Mouse (Mus musculus): ENCODE data around the gene Ugt1a8.
"Not testable (repeated sequence)": the region's sequence is repeated elsewhere in the genome, so short reads cannot be mapped to it uniquely, and the experiment has no call there.

Ugt1a8 gene

DNA sequence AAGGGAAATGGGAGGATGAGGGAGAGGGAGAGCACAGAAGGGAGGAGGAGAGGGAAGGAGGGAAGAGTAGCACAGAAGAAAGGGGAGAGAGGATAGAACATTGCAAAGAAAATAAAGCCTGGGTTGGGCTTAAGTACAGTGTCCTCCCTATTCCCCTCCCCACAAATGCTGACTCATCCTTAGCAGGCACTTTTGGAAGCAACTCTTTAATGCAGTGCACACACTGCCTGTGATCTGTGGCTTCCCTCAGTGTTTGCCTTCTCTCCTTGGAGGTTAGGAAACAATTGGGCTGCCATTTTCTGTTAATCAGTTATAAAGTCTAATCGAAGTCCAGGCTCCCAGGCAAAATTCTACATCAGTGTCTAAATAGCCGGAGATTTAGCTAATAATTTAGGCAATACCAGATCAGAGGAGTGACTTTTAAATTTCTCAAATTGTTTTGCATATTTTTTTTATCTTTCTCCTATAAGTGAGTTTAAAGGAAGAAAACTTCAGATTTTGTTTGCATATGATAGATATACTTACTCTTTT is 21.5 kb downstream of the Ugt1a8 start:
- not testable (repeated sequence) for DNase-seq (ENCODE audit: low spot score in 2 of 2)

DNA sequence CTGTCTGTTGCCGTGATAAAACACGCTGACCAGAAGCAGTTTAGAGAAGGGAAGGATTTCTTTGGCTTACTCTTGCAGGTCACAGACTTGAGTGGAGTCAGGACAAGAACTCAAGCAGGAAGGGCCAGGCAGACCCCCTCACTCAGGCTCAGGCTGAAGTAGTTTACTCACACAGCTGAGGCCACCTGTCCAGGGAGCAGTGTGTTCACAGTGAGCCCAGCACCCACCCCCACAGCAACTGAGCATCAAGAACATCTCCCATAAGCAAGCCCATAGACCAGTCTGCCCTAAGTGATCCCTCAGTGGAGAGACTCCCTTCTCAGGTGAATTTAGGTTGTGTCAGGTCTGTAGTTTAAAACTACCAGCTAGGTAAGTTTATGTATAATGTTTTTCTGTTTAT is 22.0 kb downstream of the Ugt1a8 start:
- not testable (repeated sequence) for DNase-seq (ENCODE audit: low spot score in 2 of 2)

DNA sequence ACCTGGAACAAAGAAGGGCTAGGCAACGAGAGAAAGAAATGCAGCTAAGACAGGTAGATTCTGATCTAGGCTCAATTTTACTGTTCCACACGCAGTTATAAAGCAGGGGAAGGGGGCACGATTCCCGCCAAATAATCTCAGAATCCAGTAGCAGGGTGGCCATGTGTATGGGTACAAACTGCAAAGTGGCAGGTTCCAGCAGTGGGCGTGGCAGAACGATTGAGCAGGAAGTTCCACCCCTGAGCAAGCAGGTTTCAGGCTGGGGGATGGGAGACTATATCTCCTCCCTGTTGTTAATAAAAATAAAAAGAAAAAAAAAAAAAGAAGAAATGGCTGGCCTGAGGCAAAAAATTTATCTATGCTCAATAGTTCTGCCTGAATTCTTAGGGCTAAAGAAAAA is 25.2 kb downstream of the Ugt1a8 start:
- DNase-seq (ENCODE audit: low spot score in 2 of 2): not testable (repeated sequence)

DNA sequence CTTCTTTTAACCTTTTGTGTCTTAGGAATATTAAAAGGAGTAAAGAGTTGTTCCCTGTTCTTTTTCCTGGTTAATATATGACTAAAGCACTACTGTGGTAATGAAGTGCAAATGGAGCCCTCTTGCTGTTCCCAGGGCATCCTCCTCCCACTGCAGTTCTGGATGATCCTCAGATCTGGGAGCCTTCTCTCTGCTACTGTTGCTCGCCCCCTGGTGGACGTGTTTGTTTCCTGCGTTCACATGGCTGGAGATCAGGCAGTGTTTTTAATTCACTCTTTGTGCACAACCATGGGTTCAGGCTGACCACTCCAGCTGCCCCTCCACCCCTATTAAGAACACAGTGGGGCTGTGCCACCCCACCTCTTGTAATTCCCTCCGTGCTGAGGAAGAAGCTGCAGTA is 32.9 kb downstream of the Ugt1a8 start:
- DNase-seq (ENCODE audit: low spot score in 2 of 2): not testable (repeated sequence)

DNA sequence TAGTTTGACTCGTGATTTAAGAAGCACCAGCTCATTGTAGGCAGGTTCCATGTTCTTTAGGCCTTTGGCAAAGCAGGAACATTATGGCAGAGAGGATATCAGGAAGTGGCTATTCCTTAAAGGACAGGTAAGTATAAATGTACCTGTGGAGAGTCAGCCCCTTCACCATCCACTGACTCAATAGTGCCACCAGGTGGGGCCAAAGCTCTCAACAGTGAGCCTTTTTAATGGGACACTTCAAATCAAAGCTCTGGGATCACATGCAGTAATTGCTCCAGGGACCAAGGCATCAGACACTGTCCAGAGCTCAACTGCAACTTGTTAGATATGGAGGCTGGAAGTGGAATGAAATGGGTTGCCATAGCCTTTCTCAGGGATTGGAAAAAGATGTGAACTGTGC is 33.9 kb downstream of the Ugt1a8 start:
- DNase-seq (ENCODE audit: low spot score in 2 of 2): not testable (repeated sequence)

DNA sequence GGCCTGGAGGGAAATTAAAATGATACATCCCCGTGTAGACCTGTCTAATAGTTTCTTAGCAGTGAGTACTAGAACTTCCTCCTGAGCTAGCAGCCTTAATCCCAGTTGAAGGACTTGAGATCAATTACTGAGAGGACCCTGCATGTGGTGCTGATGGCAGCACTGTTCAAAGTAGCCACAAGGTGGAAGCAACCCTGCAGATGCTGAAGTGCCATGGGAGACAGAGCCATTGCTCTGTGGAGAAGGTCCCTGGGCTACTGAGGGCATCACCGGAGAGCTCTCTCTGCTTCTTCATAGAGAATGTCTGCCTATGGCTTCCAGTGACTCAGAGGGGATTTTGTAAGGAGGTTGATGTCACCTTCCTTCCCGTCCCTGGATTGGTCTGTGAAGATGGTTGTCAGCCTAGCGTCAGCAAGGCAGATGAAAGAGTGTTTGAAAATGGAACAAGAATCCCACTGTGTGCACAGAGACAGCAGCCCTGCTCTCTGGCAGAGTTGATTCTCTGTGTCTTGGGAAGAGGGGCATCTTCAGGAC is 38.3 kb downstream of the Ugt1a8 start:
- not testable (repeated sequence) for DNase-seq (ENCODE audit: low spot score in 2 of 2)

DNA sequence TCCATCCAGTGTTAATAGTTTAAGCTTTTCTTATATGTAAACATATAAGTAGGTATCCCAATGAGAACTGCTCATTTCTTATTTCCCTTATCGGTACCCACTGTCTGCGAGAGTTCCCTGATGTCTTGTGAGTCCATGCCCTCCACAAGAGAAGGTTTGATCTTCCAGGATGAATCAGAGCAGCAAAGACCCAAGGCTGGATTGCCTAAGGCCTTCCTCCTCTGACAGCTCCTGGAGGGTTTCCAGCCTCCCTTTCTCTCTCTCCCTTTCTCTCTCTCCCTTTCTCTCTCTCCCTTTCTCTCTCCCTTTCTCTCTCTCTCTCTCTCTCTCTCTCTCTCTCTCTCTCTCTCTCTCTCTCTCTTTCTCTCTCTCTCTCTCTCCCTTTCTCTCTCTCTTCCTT is 41.5 kb downstream of the Ugt1a8 start:
- not testable (repeated sequence) for DNase-seq (ENCODE audit: low spot score in 2 of 2)

DNA sequence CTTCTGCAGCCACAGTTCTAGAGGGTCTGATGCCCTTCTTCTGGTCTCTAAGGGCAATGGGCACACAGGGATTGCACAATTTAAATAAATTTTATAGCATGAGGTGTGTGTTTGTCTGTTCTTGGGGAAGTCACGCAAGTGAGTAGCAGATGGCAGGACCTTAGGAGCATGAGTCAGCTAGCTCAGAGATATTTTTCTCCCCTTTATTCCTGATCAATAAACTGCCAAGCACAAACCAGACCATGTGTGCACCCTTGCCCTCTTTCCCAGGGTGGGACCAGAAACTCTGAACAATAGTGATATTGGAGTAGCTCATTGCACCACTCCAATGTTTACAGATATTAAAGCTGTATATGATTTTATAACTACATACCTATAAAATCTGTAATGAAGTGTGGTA is 42.6 kb downstream of the Ugt1a8 start:
- DNase-seq (ENCODE audit: low spot score in 2 of 2): not testable (repeated sequence)

DNA sequence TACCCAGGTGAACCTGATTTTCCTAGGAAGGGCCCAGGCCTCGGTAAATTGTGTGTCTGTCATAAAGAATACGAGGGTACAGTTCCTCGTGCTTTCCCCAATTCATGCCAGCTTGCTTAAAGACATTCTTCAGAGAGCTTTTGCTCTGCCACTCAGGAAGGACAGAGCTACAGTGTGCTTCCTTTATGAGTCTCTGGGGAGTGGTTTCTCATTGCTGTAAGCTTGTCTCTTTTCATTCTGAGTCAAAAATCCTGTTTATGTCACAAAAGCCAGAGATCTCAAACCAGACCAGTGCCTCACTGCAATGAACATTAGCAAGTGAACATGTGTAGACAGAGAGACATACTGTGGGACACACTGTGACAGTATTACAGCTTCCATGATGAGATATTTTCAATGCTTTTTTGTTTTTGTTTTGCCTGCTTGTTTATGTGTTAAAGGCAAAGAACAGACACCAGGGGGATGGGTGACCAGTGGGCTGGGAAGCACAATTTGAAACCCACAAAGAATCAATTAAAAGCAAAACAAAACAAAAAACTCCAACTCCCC is 46.4 kb downstream of the Ugt1a8 start:
- DNase-seq (ENCODE audit: low spot score in 2 of 2): no peak

DNA sequence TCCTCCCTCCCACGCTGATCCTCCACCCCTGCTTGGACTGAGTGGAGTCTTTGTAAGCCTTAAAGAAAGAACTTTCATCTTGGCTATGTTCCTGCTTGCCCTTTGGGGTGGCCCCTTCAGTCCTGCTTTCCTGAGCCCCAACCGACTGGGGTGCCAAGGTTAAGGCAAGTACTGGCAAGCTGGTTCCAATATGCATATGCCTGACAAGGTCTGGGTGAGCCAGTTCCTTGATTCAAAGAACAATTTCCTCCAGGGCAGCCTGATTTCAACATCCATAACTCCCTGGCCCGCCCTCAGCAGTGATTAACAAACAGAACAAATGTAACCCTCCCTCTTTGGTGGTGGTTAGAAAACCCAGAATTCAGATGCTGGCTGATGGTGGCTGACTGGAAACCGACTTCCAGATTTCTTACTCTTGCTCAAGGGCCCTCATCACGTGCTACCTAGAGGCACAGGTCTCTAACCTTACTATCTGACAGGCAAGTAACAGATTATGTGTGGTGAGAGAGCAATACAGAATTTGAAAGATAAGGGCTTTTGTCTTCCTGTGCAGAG is 46.9 kb downstream of the Ugt1a8 start, which contains the start of gene Ugt1a6a:
Gene Ugt1a6a, plus strand, starts transcription at position 353 of the 555 bp plus-strand sequence.
- not testable (repeated sequence) for DNase-seq (ENCODE audit: low spot score in 2 of 2)

DNA sequence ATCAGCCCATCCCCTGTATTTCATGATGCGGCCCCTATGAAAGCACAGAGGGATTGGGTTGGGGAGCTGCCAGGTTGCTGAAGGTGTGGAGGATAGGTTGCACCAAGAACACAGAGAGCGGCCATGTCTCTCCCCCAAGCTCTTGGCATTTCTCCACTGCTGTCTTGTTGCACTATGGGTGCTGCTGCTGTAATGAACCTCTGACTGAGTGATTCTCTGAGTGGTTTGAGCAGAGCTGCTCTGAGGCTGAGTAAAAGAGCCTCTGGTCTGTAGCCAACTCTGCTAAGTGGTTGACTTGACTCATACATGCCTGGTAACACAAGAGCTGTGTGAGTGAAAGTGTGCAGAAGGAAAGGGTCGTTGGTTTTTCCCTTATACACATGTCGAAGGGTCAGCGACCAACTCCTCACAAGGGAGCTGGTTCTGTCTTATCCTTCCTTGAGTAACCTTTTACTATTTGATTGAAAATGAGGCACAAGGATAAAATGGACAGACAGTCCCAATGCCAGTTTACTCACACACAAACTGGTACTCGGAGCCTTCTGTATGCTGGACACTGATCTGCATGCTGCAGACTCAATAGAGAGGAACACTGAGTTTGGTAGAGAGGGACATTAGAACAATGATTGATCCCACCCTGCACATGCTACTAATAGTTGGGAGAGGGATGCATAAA is 47.8 kb downstream of the Ugt1a8 start:
- not testable (repeated sequence) for DNase-seq (ENCODE audit: low spot score in 2 of 2)

DNA sequence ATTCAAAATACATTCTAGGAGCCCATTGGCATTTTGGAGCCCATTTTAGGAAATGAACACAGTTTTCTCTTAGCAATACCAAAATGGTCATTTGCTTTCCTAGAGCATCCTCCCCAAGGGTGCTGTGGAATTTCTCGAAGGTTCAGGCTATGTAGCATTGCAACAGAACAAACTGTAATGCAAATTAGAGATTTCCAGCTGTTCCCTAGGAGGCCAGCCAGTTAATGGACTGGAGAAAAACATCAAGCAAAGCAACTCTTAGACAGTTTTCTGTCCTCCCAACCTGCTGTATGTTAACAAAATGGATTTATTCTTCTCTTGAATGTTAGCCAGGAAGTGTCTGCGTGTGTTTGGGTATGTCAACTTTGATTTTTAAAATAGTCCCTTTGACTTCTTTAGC is 49.0 kb downstream of the Ugt1a8 start:
- no peak for DNase-seq (ENCODE audit: low spot score in 2 of 2)

DNA sequence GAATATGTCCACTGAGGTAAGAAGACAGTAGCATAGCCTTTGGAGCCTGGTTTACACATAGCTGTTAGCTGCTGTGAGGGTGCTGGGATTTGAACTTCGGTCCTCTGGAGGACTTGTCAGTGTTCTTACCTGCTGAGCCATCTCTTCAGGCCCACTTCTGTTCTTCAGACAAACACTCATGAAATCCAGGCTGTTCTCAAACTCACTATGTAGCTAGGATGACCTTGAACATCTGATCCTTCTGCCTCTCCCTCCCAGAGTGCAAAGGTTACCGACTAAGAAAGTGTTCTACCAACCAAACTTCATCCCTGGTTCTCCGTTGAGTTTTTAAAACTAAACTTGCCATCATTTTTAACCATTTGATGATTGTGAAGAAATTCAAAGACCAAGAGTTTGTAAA is 49.7 kb downstream of the Ugt1a8 start:
- DNase-seq (ENCODE audit: low spot score in 2 of 2): no peak

DNA sequence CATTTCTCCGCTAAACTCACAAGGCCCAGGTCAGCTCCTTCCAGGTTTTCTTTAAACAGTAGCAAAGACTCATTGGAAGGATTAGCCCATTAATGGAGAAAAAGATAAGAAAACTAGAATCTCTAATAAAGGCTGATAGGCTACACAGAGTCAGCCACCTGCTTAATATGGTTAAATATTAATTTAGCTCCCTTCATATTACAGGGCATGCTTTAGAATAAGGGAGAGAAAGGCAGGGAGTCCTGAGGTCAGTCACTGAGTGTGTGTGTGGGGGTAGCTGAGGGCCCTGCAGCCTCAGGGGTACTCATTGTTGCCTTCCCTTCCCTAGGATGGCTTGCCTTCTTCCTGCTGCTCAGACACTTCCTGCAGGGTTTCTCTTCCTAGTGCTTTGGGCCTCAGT is 50.5 kb downstream of the Ugt1a8 start:
- DNase-seq (ENCODE audit: low spot score in 2 of 2): no peak

DNA sequence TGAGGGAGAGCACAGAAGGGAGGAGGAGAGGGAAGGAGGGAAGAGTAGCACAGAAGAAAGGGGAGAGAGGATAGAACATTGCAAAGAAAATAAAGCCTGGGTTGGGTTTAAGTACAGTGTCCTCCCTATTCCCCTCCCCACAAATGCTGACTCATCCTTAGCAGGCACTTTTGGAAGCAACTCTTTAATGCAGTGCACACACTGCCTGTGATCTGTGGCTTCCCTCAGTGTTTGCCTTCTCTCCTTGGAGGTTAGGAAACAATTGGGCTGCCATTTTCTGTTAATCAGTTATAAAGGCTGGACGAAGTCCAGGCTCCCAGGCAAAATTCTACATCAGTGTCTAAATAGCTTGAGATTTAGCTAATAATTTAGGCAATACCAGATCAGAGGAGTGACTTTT is 52.9 kb downstream of the Ugt1a8 start:
- DNase-seq (ENCODE audit: low spot score in 2 of 2): not testable (repeated sequence)

DNA sequence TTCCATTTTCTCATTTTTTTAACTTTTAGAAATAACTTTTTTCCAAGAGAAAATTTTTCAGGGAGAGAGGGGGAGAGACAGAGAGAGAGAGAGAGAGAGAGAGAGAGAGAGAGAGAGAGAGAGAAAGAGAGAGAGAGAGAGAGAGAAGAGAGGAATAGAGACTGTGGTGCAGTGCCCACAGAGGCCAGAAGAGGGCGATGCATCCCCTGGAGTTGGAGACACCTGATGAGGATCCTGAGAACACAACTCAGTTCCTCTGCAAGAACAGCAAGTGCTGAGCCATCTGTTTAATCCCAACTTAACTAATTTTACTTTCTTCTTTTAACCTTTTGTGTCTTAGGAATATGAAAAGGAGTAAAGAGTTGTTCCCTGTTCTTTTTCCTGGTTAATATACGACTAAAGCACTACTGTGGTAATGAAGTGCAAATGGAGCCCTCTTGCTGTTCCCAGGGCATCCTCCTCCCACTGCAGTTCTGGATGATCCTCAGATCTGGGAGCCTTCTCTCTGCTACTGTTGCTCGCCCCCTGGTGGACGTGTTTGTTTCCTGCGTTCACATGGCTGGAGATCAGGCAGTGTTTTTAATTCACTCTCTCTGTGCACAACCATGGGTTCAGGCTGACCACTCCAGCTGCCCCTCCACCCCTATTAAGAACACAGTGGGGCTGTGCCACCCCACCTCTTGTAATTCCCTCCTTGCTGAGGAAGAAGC is 56.5 kb downstream of the Ugt1a8 start:
- DNase-seq (ENCODE audit: low spot score in 2 of 2): peak in 1 of 2 experiments; percentile 21

DNA sequence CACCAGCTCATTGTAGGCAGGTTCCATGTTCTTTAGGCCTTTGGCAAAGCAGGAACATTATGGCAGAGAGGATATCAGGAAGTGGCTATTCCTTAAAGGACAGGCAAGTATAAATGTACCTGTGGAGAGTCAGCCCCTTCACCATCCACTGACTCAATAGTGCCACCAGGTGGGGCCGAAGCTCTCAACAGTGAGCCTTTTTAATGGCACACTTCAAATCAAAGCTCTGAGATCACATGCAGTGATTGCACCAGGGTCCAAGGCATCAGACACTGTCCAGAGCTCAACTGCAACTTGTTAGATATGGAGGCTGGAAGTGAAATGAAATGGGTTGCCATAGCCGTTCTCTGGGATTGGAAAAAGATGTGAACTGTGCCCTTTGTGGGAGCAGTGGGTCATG is 57.7 kb downstream of the Ugt1a8 start:
- DNase-seq (ENCODE audit: low spot score in 2 of 2): not testable (repeated sequence)

DNA sequence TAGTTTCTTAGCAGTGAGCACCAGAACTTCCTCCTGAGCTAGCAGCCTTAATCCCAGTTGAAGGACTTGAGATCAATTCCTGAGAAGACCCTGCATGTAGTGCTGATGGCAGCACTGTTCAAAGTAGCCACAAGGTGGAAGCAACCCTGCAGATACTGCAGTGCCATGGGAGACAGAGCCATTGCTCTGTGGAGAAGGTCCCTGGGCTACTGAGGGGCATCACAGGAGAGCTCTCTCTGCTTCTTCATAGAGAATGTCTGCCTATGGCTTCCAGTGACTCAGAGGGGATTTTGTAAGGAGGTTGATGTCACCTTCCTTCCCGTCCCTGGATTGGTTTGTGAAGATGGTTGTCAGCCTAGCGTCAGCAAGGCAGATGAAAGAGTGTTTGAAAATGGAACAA is 62.5 kb downstream of the Ugt1a8 start:
- DNase-seq (ENCODE audit: low spot score in 2 of 2): not testable (repeated sequence)

DNA sequence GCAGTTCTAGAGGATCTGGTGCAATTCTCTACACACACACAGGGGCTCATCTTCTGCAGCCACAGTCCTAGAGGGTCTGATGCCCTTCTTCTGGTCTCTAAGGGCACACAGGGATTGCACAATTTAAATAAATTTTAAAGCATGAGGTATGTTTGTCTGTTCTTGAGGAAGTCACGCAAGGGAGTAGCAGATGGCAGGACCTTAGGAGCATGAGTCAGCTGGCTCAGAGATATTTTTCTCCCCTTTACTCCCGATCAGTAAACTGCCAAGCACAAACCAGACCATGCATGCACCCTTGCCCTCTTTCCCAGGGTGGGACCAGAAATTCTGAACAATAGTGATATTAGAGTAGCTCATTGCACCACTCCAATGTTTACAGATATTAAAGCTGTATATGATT is 70.8 kb downstream of the Ugt1a8 start:
- DNase-seq (ENCODE audit: low spot score in 2 of 2): no peak

DNA sequence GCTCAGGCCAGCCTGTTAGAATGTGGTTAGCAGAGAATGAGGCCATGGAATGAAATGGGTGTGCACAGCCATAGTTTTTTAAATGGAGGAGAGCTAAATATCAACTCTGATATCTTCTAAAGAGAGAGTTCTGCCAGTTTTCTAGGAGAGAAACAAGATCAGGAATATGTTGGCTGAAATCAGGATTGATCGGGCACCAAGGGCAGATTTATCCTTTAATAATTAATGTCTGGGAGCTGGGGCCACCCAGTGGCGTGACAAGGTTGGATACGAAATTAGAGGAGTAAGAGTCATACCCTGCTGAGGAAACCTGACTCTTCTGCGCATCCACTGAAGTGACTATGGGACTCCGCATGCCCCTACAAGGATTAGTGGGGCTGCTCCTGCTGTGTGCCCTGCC is 78.1 kb downstream of the Ugt1a8 start, which contains the start of gene Ugt1a5:
Gene Ugt1a5, plus strand, starts transcription at position 302 of the 400 bp plus-strand sequence.
- DNase-seq (ENCODE audit: low spot score in 2 of 2): no peak

DNA sequence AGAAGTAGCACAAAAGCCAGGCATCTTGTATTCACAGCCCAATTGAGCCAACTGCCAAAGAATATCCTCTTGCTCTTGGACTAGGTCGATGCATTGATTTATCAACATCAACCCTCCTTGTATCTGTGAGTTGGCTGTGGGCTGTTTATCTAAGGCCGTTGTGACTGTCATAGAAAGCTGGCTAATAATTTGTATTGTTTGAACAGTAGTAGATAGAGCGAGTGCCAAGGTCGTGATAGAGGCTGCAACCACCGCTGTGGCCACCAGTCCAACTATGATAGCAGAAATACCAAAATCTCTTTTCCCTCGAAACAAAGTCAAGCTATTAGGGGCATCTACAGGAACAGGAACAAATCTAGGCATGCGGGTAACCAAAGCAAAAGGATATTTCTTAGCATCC is 84.6 kb downstream of the Ugt1a8 start:
- not testable (repeated sequence) for DNase-seq (ENCODE audit: low spot score in 2 of 2)

DNA sequence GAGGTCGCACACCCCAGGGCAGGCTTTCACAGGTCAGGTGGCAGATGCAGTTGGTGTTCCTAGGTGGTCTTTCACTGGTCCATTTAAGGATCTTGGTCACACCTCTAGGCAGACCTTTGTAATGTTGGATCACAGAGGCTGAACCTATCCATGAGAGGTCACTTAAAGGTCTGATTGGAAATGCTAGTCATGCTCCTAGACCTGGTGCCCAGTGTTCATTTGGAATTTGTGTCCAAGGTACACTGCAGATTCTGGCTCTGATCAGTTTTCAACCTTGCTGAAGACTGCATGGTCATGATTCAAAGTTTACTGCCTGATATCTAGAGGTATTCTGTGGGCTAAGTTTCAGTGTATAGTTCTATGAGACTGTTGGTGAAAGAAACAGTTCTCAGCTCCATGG is 92.0 kb downstream of the Ugt1a8 start:
- no peak for DNase-seq (ENCODE audit: low spot score in 2 of 2)
